ENCODE assay signal across 20 mouse cellular contexts in the genomic region with DNA sequence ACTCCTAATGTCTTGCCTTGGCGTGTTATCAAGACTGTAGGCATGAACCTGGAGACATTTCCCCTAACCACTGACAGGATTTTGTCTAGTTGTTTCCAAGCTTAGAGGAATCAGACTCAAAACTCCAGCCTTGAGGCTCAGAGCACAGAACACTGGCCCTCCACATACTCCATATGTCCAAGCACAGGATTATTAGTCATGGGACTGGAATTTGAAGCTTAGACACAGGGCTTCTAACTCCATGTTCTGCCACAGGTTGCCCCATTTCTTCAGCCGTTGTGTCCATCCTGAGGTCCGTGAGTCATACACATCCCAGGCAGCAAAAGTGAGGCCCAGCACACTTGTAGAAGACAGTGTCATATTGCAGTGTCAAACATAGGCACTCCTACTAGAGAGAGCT.
"Had no signal": no experiment of that assay in that cellular context is flagged by ENCODE, and none has a peak within 500 bp of the region (broad histone marks: within the 10 kb centered on the region; RNA-seq: fewer than 3 reads in every experiment).

No protein-coding gene starts in this region.

- DNase-seq: kidney, adult 18-20 months; kidney, adult 9 months; kidney, postnatal 25 days; liver; lung, adult 2 months; lung, postnatal 14 days; lung, postnatal 4 days; retina, postnatal 1 day; right cerebral cortex, postnatal 25 days; spleen, adult 18-20 months; thymus, adult 2 months; thymus, postnatal 25 days had no signal

- ATAC-seq: liver, embryonic 12.5 days had no signal

- H3K27me3 ChIP-seq: limb, embryonic 13.5 days; liver, embryonic 15.5 days; midbrain, embryonic 12.5 days; midbrain, embryonic 15.5 days; neural tube, embryonic 12.5 days; neural tube, embryonic 15.5 days; stomach, embryonic 15.5 days had no signal
